Mouse (Mus musculus) lung, postnatal 0 days (tissue): ENCODE results near the gene Gpatch3.

Experiments used
- CTCF ChIP-seq: IDR thresholded peaks from 2 replicates; pipeline ENCODE4 v1.5.1; 2016; ENCODE audit warnings: antibody characterized with exemption, mild to moderate bottlenecking
- EP300 ChIP-seq: IDR thresholded peaks from 2 replicates; pipeline ENCODE4 v1.6.1; 2016; ENCODE audit warnings: antibody characterized with exemption, mild to moderate bottlenecking, control low read depth

GRCm38 (mm10) chr4:133557041-133557717 lies 17.4 kb upstream of the Gpatch3 start:
- TF ChIP-seq EP300 (no peak), CTCF (no peak)
